Mouse (Mus musculus): ENCODE measurements around the gene Trio.
A peak's percentile ranks its signal among the peaks of the same experiment; 100 is the strongest.

DNA sequence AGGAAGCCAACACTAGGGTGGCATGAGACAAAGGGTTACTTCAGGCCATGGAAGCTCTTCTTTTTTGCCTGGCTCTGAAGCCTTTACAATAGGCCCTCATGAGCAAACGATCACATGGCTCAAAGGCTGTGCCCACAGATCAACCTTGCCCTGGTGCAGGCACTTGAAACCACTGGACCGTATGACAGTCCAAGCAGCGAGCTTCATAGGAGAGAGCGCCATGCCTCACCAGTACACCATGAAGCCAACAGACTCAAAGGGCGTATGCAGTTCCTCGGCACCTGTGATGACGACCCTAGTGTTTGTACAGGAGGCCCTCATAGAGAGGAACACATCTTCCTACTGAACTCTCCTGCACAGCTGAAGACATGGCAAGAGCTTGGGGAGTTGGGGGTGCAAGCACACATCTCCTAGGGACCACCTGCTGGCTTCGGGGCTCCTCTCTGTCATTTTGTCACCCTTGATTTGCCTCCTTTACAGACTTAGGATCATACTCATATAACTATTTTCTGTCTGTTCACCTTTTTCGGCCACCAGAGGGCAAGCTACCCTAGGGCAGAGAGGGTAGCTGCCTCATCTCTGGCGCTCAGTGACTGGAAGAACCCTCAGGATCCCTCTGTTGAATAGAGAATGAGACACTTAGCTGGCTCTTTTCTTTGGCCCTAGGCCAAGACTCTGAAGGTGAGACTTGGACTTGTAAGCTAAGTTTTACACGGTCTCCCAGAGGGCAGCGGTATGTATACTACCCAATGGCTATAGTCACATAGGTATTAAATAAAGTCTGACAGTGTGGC lies 273.8 kb downstream of the Trio start:
- TF ChIP-seq CTCF (IDR thresholded peaks at IDR 0.05; ENCODE audit: low read depth) (peak; percentile 75), EP300 (IDR thresholded peaks at IDR 0.05; ENCODE audit: low read depth) (no peak)

All from liver, postnatal 0 days (tissue).